Mouse (Mus musculus): ENCODE results near the gene Grid2. TPM values are rescaled to one million over a fixed set of nuclear protein-coding genes. Genes with fewer than 3 reads are reported as not detected.

Grid2 gene
- polyA plus RNA-seq, 1 experiment: not detected

- no peaks in the 10 kb centered on the region for H3K4me1 ChIP-seq (ENCODE audit: control insufficient read depth, insufficient read depth, insufficient read length, low read length)
- no peak overlapping the region for H3K27ac ChIP-seq (replicated peaks; ENCODE audit: low read depth, low read length)
- no peak overlapping the region for H3K4me3 ChIP-seq (ENCODE audit: insufficient read depth, low read depth, low read length)
Measured at GRCm38 (mm10) chr6:63877088-63877764, 621.5 kb downstream of the Grid2 start.

DNA sequence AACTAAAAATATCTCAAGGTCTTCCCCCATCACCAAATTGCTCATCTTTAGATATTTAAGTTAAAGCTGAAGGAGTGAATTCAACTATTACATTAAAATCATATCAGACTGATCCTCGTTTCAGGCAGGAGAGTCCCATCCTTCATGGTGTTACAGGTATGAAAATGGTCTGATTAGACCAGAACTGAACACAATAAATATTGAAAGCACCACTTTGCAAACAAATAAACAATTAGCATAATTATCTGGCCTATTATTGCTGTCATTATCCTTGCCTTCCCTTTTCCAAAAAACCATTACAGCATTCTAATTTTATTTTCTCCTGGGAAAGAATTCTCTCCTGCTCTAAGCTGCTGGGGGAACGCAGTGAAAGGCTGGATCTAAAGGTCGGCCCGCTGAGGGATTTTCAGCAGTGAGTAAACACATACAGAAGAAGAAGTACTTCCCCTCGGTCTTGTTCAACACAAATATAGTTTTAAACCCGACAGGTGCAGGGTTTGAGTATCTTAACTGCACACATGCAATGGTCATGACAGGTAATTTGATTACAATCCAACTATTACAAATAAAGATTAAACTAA, 622.2 kb downstream of the Grid2 start:
- H3K4me3 ChIP-seq (ENCODE audit: insufficient read depth, low read depth, low read length): no peak overlapping the region
- no peak overlapping the region for H3K27ac ChIP-seq (replicated peaks; ENCODE audit: low read depth, low read length)
- no peaks in the 10 kb centered on the region for H3K4me1 ChIP-seq (ENCODE audit: control insufficient read depth, insufficient read depth, insufficient read length, low read length)

GRCm38 (mm10) chr6:63894714-63895113, 639.0 kb downstream of the Grid2 start:
- Histone ChIP-seq H3K4me1 (ENCODE audit: control insufficient read depth, insufficient read depth, insufficient read length, low read length) (no peaks in the 10 kb centered on the region), H3K4me3 (ENCODE audit: insufficient read depth, low read depth, low read length) (no peak overlapping the region), H3K27ac (replicated peaks; ENCODE audit: low read depth, low read length) (no peak overlapping the region)

GRCm38 (mm10) chr6:63898171-63898570, 642.5 kb downstream of the Grid2 start:
- no peak overlapping the region for H3K4me3 ChIP-seq (ENCODE audit: insufficient read depth, low read depth, low read length)
- no peak overlapping the region for H3K27ac ChIP-seq (replicated peaks; ENCODE audit: low read depth, low read length)
- H3K4me1 ChIP-seq (ENCODE audit: control insufficient read depth, insufficient read depth, insufficient read length, low read length): no peaks in the 10 kb centered on the region

- H3K27ac ChIP-seq (replicated peaks; ENCODE audit: low read depth, low read length): no peak overlapping the region
- no peak overlapping the region for H3K4me3 ChIP-seq (ENCODE audit: insufficient read depth, low read depth, low read length)
- H3K4me1 ChIP-seq (ENCODE audit: control insufficient read depth, insufficient read depth, insufficient read length, low read length): no peaks in the 10 kb centered on the region
Measured at GRCm38 (mm10) chr6:63917035-63917570, 661.4 kb downstream of the Grid2 start.

DNA sequence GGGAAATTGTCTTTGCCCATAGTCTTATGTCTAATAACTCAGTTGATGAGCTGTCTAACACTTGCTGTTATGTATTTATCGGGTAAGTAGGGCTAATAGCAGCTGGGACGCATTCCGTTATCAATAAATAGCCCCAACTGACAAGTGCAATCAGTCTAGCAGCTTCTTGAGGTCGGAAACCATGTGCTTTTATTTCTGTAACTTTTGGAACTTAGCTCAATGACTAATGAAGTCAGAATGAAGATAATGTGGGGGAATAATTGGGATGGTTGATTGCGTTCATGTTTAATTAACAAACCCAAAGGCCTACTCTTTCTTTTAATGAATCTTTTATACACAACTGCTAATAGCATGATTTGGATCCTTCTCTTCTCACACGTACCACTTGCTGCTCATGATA, 666.3 kb downstream of the Grid2 start:
- H3K4me1 ChIP-seq (ENCODE audit: control insufficient read depth, insufficient read depth, insufficient read length, low read length): no peaks in the 10 kb centered on the region
- no peak overlapping the region for H3K4me3 ChIP-seq (ENCODE audit: insufficient read depth, low read depth, low read length)
- no peak overlapping the region for H3K27ac ChIP-seq (replicated peaks; ENCODE audit: low read depth, low read length)

DNA sequence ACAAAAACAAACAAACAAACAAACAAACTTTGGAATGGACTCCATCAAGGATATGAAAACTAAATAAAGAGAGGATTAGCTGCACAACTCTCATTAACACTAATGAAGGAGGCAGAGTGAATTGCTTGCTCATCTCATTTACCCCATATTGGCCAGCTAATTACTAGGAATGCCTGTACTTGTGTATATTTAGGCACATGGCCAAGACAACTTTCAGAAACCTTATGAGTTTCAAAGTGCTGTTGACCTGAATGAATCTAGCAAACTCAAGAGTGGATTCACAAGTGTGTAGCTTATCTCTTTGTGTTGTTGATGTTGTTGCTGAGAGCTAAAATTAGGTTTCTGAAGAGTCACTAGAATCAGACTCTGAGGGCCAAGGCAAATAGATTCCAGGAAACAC, 675.5 kb downstream of the Grid2 start:
- Histone ChIP-seq H3K4me3 (ENCODE audit: insufficient read depth, low read depth, low read length) (no peak overlapping the region), H3K27ac (replicated peaks; ENCODE audit: low read depth, low read length) (no peak overlapping the region), H3K4me1 (ENCODE audit: control insufficient read depth, insufficient read depth, insufficient read length, low read length) (no peaks in the 10 kb centered on the region)

- no peak overlapping the region for H3K4me3 ChIP-seq (ENCODE audit: insufficient read depth, low read depth, low read length)
- H3K27ac ChIP-seq (replicated peaks; ENCODE audit: low read depth, low read length): no peak overlapping the region
- H3K4me1 ChIP-seq (ENCODE audit: control insufficient read depth, insufficient read depth, insufficient read length, low read length): no peaks in the 10 kb centered on the region
Measured at GRCm38 (mm10) chr6:63946721-63947120, 691.0 kb downstream of the Grid2 start.

DNA sequence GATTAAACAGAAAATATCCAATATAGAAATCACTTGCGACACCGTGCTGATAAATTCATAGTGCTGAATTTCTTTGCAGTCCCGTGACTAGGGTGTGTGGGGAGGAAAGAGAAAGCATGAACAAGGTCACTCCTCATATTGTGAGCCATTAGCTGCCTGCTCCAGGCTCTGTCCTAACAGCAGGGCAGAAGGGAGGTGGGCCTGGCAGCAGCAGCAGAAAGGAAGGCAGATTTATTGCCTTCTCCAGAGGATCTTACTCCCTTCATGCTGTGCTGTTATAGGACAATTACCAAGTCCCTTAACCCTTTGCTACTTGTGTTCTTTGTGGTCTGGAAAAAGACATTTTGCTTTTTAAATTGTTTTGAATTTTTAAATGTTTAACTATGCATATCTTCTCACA, 708.1 kb downstream of the Grid2 start:
- H3K4me1 ChIP-seq (ENCODE audit: control insufficient read depth, insufficient read depth, insufficient read length, low read length): no peaks in the 10 kb centered on the region
- no peak overlapping the region for H3K4me3 ChIP-seq (ENCODE audit: insufficient read depth, low read depth, low read length)

DNA sequence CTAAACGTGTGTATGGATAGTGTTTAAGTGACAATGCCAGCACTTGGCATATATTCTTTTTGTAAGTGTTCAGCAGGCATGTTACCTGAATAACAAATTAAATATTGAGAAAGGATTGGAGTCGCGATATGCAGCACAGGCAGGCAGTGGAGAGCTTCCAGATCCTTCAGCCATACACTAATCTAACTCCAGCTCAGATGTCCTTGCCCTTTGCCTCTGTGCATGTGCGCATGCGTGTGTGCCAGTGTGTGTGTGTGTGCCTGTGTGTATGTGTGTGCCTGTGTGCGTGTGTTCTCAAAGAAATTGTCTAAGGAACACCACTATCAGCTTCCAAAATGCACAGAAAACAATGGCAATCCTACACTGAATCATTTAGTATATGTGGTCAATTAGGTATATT, 708.6 kb downstream of the Grid2 start:
- no peak overlapping the region for H3K4me3 ChIP-seq (ENCODE audit: insufficient read depth, low read depth, low read length)
- no peak overlapping the region for H3K27ac ChIP-seq (replicated peaks; ENCODE audit: low read depth, low read length)
- no peaks in the 10 kb centered on the region for H3K4me1 ChIP-seq (ENCODE audit: control insufficient read depth, insufficient read depth, insufficient read length, low read length)

More for the DNA sequence above, 708.1 kb downstream of the Grid2 start:
- H3K27ac ChIP-seq (replicated peaks; ENCODE audit: low read depth, low read length): no peak overlapping the region

- Histone ChIP-seq H3K4me3 (ENCODE audit: insufficient read depth, low read depth, low read length) (no peak overlapping the region), H3K4me1 (ENCODE audit: control insufficient read depth, insufficient read depth, insufficient read length, low read length) (no peaks in the 10 kb centered on the region), H3K27ac (replicated peaks; ENCODE audit: low read depth, low read length) (no peak overlapping the region)
Measured at GRCm38 (mm10) chr6:63964735-63965134, 709.1 kb downstream of the Grid2 start.

- Histone ChIP-seq H3K27ac (replicated peaks; ENCODE audit: low read depth, low read length) (no peak overlapping the region), H3K4me1 (ENCODE audit: control insufficient read depth, insufficient read depth, insufficient read length, low read length) (no peaks in the 10 kb centered on the region), H3K4me3 (ENCODE audit: insufficient read depth, low read depth, low read length) (no peak overlapping the region)
Measured at GRCm38 (mm10) chr6:64046084-64046483, 790.4 kb downstream of the Grid2 start.

GRCm38 (mm10) chr6:64046732-64047131, 791.1 kb downstream of the Grid2 start:
- no peaks in the 10 kb centered on the region for H3K4me1 ChIP-seq (ENCODE audit: control insufficient read depth, insufficient read depth, insufficient read length, low read length)
- no peak overlapping the region for H3K27ac ChIP-seq (replicated peaks; ENCODE audit: low read depth, low read length)
- no peak overlapping the region for H3K4me3 ChIP-seq (ENCODE audit: insufficient read depth, low read depth, low read length)

GRCm38 (mm10) chr6:64047950-64048349, 792.3 kb downstream of the Grid2 start:
- H3K4me1 ChIP-seq (ENCODE audit: control insufficient read depth, insufficient read depth, insufficient read length, low read length): no peaks in the 10 kb centered on the region
- H3K4me3 ChIP-seq (ENCODE audit: insufficient read depth, low read depth, low read length): no peak overlapping the region
- no peak overlapping the region for H3K27ac ChIP-seq (replicated peaks; ENCODE audit: low read depth, low read length)

DNA sequence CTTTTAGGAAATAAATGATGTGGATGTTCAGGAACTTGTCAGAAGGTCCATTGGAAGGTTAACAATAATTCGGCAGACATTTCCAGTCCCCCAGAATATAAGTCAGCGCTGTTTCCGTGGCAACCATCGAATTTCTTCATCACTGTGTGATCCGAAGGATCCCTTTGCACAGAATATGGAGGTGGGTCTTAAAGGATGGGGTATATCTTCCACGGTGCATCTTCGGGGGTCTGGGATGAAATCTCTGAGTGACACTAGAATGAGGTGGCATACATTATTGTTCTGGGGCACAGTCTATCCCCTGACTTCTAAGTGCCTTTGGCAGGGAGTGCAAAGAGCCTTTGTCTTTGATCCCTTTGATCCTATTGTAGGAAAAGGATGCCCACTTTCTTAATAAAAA, 808.2 kb downstream of the Grid2 start:
- H3K4me1 ChIP-seq (ENCODE audit: control insufficient read depth, insufficient read depth, insufficient read length, low read length): no peaks in the 10 kb centered on the region
- H3K27ac ChIP-seq (replicated peaks; ENCODE audit: low read depth, low read length): no peak overlapping the region
- H3K4me3 ChIP-seq (ENCODE audit: insufficient read depth, low read depth, low read length): no peak overlapping the region

DNA sequence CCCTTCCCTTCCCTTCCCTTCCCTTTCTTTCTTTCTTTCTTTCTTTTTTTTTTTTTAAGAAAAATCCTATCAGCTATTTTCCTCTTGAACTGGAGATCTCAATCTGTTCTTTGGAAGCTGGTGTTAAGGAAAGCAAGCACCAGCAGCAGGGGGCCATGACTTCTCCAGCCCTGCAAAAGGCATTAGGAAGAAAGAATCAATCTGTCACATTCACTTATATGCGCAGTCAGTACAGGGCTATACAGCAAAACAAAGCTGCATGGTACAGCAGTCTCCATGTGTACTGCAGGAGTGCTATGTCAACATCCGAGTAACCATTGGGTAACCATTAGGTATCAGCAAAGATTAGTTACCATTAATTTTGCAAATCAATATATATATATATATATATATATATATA, 809.0 kb downstream of the Grid2 start:
- H3K27ac ChIP-seq (replicated peaks; ENCODE audit: low read depth, low read length): no peak overlapping the region
- no peaks in the 10 kb centered on the region for H3K4me1 ChIP-seq (ENCODE audit: control insufficient read depth, insufficient read depth, insufficient read length, low read length)
- no peak overlapping the region for H3K4me3 ChIP-seq (ENCODE audit: insufficient read depth, low read depth, low read length)
